Mouse (Mus musculus): ENCODE data around the gene Epop.
A peak's percentile ranks its signal among the peaks of the same experiment; 100 is the strongest.

Epop gene

DNA sequence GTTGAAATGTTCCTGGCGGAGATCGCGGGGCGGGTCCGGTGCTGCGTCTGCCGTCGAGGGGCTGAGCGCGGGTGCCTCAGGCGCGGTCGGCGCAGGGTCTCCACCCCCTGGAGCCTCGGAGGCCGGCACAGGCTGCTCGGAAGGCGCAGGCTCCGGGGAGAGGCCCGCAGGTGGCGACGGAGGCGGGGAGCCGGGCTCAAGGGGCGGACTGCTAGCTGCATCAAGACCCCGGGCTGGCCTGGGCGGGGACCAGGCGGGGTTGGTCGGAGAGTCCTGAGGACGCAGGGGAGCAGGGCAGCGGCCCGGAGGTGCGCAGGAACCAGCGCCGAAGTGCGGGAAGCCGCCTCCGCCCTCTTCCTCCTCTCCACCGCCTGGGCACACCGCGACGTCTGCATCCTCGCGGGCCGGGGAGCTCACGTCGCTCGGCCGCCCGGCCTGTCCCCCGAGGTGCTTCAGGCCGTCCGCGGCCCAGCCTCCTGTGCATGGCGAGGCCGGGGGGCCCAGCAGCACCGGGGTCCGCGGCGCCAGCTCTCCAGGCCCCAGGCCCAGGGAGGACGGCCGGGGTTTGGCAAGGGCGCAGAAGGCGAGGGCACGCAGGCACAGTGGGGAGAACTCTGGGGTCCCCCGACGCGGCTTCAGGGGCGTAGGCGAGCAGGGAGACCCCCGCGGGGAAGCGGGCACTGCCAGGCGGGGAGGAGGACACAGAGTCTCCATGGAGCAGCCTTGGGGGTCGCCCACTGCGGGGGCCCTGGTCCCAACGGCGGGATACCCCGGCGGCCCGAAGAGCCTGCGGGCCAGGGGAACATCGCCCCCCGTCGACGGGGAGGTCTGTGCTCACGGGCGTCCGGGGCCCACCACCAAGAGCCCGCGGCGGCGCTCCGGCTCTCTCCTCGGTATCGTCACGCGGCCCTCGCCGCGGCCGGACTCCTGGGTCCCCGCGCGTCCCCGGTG, 659 bp downstream of the Epop start:
- DNase-seq (ENCODE audit: low spot score in 2 of 2) = no peak

DNA sequence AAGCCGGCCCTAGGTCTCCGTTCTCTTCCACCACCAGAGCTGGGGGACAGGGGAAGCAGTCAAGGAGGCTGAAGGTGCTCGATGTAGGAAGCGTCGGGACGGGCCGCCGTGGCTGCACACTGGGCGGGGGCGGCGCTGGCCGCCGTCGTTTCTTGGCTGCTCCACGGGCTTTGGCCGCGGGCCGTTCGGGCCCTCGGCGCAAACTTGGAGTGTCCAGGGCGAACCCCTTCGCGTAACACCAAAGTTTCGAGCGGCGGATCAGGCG, 1.3 kb downstream of the Epop start:
- peak in 1 of 2 experiments; percentile 31 for DNase-seq (ENCODE audit: low spot score in 2 of 2)

DNA sequence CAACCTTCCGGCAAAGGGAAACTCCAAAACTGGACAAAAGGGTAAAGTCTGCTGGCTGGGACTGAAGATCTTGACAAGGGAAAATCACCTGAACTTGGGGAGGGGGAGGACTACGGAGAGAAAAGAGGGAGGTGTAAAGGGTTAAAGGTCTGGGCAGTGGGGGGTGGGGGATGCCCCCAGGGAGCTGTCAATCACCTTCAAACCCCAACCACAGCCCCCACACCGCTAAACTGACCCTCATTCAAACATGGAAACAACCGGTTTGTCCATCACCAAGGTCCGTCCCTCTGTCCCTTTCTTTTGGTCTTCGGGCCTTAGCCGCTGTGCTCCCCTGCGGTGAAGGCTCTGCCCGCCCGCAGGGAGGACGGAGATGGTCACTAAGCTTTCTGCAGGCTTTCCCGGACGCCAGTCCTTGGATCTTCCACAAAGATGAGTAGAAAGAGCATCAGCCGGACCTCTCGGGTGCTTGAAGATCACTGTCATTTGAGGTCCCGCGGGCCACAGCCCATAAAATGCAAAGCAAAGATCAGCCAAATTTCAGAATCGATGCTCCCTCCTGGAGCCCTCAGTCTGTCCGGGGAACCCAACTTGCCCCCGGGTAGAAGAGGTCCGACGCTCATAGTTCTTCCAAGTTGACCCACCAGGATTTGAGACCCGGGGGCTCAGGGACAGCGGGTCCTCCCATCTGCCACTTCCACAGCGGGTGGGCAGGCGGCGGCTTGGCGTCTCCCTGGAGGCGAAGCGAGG, 1.8 kb downstream of the Epop start:
- DNase-seq (ENCODE audit: low spot score in 2 of 2) = no peak

DNA sequence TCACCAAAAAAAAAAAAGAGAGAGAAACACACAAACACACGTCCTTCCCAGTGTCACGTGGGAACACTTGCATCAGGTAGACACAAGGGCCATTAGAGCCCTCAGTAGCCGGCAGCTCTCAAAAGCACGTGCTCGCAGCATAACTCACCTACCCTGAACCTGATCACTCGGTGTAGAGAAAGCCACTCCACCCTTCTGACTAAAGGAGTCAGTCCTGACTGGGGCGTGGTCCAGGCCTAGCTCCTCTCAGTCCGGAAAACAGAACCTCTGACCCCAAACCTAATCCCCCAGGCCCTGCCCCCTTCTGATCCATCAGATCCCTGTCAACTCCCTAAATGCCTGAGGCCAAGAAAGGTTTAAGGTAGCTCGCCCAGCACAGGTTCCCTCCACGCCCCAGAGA, 2.7 kb downstream of the Epop start:
- DNase-seq (ENCODE audit: low spot score in 2 of 2) = no peak

DNA sequence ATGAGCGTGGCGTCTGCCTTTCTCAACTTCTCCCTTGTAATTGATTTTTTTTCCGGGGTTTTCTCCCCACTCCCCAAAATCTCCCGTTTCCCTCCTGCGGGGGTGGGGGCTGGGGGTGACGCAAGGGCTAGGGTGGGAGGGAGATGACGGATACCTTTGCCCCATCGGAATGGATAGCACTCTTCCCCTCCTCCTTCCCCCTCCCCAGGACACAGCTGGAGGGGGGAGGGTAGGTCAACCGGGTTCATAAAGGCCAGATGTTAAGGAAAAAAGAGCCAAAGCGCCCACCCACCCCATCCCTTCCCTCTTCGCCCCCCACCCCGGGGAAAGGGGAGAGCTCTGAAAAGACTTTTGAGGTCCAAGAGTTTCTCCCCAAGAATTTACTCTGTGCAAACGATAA, 3.1 kb downstream of the Epop start:
- no peak for DNase-seq (ENCODE audit: low spot score in 2 of 2)

DNA sequence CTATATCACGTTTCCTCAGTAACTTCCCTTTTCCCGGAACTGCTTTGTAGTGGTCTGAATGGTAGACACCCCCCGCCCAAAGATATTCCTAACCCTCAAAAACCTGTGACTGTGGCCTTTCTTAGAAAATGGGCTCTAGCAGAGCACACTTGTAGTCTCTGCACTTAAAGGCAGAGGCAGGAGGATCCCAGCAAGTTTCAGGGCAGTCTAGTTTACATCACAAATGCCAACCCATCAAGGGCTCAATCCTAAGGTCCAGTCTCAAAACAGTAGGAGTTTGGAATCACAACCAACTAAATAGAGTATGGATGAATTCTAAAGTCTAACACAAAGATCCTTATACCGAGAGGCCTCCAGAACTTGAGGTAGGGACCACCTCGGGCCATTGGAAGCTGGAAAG, 4.0 kb downstream of the Epop start:
- DNase-seq (ENCODE audit: low spot score in 2 of 2) = no peak

DNA sequence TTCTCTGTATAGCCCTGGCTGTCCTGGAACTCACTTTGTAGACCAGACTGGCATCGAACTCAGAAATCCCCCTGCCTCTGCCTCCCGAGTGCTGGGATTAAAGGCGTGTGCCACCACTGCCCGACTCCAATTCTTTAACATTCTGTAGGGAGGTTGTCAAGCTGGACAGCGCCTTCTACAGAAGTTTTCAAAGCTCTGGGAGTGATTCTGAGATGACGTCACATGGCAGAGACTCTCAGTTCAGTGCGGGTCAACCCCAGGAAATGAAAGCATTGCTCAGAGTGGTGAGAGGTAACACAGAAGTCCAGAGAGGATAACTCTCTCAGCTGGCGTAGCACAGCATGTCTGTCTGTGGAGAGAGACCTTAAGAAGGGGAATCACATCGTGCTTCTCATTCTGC, 6.3 kb downstream of the Epop start:
- no peak for DNase-seq (ENCODE audit: low spot score in 2 of 2)

DNA sequence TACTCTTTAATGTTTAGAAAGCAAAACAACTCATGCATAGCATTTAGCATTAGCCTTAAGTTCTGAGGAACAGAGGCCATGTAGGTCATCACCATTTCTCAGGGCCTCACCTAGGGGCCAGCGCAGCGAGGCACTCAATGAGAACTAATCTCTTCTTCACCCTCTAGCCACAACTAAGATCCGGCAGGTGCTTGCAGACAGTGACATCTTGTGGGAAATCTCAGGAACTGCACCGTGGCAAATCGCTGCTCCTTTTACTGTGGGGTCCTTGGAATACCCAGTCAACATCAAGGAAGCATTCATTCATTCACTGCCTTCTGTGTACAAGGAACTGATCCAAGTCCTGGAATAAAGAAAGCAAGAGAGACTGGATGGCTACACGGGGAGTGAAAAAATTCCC, 7.1 kb downstream of the Epop start:
- peak; percentile 42 to 69 for DNase-seq (ENCODE audit: low spot score in 2 of 2)

DNA sequence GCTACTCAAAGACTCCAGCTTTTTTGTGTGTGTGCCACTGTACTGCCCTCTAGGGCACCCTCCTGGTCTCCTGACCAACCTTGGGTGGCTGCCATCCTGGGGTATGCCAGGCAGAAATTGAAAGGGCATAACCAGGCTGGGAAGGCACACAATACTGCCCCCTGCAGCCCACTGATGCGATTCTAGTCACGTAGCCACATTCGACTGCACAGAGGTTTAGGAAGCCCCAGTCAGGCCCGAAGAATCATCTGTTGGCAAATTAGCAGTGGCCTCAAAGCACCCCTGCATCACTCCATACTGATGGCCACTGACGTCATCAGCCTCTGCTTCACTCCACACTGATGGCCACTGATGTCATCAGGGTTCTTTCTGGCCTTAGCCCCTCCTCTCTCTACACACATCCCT, 10.1 kb downstream of the Epop start:
- DNase-seq (ENCODE audit: low spot score in 2 of 2) = peak; percentile 30 to 69

DNA sequence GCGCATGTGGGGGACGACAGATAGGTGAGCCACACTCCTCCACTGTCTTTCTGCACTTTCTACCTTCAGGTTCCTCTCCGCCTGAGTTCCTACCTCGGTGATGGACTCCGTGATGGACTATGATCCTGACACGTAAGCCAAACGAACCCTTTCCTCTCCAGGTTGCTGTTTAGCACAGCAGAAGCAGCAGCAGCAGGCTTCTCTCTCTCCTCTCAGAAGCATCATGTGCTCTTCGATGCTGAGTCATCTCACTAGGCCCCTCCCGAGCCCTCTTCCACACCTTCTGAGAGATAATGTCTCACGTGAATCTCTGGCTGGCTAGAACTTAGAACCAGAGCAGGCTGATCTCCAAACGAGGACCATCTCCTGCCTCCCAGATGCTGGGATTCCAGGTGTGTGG, 11.1 kb downstream of the Epop start:
- DNase-seq (ENCODE audit: low spot score in 2 of 2) = no peak

DNA sequence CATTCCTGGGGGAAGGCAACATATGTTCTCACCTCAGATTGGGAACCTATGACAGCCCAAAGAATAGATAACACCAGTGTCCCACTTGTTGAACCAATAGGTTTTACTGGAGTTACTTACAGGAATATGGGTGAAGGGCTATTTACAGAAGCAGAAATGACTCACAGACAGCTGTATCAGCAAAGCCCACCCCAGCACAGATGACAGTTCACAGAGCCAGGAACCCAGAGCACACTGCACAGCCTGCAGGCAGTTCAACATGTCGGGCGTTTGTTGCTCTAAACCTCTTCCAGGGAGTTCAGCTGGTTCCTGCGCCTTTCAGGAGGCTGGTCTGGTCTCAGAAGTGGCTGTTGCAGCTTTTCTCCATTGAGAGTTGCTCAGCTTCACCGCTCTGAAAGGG, 14.2 kb downstream of the Epop start:
- no peak for DNase-seq (ENCODE audit: low spot score in 2 of 2)

DNA sequence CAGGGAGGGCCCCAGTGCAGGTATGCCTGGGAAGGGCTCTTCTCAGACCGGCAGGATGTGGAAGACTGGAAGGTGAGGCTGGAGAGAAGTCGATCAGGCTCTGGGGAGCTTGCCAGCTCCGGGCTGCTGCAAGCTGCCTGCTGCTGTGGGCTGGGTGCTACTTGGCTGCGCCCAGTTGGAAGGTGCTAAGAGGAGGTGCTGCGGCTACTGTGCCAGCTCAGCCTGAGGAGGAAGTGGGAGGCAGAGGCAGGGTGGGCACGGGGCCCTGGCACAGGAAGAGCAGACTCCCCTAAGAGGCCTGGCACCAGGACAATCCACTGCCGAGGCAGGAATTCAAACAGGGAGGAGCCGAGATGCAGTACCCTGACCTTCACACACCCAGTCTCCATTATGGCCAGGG, 18.4 kb downstream of the Epop start:
- DNase-seq (ENCODE audit: low spot score in 2 of 2) = no peak

DNA sequence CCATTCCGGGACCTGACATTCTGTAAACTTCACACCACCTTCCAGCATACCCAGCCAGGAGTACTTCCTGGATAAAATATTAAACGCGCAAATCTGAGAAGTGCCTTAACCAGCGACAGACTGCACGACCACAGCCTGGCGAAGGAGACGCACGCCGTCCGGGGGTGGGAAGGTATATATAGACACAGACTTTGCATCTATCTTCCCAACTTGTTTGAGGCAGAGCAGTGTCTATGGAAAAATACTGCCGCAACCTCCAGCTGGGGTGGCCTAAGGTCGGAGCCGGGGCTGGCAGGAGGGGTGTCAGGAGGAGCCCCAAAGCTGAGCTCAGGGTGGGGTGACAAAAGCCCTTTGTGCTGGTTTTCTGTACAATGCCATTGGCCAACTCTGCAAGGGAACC, 19.8 kb downstream of the Epop start:
- DNase-seq (ENCODE audit: low spot score in 2 of 2) = no peak

DNA sequence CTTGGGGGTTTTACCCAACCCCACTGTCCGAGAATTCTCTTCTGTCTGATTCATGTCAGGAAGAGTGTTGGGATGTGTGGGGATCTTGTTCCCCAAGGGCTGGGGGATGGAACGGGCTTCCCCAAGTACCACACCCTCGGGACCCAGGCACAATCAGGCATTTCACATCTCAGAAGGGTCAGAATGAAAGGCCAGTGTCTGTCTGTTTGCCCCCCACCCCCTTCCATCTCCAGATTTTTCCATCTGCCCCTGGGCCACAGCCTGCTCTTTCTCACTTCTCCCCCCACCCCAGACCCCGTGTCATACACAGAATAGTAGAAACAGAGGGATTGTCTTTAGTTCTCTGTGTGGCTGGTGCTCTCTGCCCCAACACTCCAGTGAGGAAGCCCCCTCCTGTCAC, 20.6 kb downstream of the Epop start:
- DNase-seq (ENCODE audit: low spot score in 2 of 2) = no peak

DNA sequence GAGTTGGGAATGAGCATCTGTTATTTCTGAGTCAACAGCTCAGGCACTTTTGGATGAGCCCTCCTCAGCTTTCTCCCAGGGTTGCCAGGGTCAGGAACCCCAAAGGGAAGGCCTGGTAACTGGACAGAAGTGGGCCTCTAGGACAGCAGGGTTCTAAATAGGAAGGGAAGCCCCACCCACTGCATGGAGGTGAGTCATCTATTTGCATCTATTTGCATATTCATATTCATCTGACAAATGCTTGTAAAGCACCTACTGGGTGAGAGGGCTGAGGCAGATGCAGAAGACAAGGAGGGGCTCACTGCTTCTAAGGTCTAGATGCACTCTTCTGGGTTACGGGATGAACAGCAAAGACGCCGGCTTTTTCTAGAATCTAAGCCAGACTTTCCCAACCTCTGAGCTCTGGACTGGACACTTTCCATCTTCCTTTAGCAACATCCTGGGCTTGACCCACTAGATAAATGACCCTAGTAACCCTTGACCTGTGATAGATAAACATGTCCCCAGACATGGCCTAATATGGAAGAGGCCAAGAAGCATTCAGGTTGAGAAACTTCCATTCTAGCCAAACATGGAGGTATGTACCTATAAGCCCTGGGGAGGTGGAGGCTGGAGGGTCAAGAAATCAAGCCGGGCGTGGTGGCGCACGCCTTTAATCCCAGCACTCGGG, 22.3 kb downstream of the Epop start:
- DNase-seq (ENCODE audit: low spot score in 2 of 2) = no peak

DNA sequence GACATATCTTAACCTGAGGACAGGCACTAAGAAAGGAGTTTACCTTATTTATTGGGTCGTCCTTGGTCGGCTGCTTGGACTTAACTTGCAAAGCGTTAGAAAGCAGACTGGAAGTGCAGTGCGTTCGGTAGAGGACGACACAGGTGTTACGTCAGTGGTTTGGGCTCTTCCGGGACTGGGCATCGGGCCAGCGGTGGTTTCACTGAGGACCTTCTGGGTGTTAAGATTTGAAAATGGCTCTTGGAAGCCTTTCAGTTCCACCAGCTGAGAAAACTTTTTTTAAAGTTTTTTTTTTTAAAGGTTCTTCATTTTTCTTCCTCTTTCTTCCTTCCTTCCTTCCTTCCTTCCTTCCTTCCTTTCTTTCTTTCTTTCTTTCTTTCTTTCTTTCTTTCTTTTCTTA, 25.6 kb downstream of the Epop start:
- no peak for DNase-seq (ENCODE audit: low spot score in 2 of 2)

DNA sequence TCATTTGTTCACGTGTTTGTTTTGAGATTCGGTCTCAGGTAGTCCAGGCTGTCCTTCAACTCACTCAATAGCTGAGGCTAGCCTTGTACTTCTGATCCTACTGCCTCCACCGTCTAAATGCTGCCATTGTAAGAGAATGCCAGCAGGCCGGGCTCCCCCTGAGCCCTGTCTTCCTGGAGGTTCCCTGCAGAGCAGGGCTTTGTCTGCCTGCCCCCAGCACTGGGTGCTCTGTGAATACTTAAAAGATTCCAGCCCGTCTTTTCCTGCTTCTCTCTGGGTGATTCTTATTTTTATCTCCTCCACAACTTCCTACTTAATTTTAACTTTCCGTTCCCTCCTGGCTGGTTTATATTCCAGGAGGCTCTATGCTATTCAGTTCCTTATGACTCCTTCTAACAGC, 27.3 kb downstream of the Epop start:
- no peak for DNase-seq (ENCODE audit: low spot score in 2 of 2)

DNA sequence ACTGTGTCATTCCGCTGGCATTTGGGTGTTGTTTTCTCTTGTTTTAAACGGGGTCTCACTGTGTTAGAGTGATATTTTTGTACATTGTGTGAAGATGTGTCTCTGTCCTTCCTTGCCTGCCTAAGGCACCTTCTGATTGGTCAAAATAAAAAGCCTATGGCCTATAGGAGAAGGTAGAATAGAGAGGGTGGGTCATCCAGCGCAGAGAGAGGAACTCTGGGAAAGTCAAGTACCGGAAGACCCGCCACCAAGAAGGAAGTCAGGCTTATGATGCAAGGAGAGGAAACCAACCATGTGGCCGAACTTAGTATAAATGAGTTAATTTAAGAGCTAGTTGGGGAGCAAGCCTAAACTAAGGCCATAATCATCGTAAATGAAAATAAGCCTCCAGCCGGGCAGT, 30.4 kb downstream of the Epop start:
- DNase-seq (ENCODE audit: low spot score in 2 of 2) = no peak

DNA sequence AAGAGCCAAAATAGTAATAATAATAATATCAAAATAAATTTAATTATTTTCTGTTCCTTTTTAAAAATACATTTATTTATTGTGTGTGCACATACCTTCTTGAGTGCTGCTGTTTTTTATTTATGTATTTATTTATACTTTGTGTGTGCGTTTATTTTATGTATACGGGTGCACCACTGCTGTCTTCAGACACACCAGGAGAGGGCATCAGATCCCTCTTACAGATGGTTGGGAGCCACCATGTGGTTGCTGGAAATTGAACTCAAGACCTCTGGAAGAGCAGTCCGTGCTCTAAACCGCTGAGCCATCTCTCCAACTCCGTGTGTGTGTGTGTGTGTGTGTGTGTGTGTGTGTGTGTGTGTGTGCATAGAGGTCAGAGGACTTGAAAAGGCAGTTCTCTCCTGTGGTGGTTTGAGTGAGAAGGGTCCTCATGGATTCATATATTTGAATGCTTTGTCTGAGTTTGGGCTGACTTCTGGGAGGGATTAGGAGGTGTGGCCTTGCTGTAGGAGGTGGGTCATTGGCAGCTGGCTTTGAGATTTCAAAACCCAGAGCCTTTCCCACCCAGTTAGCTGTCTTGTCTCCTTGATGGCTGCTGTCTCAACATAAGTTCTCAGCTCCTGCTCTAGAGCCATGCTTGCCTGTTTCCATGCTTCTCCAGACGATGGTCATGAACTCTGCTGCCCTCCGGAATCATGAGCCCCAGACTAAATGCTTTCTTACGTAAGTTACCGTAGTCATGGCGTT, 31.4 kb downstream of the Epop start:
- no peak for DNase-seq (ENCODE audit: low spot score in 2 of 2)

DNA sequence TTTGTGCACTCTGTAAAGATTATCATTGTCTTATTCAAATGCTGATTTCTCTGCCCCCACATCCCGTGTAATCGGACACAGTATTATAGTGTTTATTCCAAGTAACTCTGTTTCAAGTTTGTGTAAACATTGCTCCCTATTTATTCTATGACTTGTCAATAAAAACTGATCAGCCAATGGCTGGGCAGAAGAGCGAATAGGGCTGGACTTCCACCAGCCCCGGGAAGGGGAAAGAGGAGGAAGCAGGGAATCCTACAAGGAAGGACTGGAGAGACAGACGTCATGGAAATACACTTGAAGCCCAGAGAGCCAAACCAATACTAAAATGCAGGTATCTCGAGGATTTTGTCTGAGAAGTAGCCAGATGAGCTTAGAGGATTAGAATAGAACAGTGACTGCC, 35.4 kb downstream of the Epop start:
- no peak for DNase-seq (ENCODE audit: low spot score in 2 of 2)

DNA sequence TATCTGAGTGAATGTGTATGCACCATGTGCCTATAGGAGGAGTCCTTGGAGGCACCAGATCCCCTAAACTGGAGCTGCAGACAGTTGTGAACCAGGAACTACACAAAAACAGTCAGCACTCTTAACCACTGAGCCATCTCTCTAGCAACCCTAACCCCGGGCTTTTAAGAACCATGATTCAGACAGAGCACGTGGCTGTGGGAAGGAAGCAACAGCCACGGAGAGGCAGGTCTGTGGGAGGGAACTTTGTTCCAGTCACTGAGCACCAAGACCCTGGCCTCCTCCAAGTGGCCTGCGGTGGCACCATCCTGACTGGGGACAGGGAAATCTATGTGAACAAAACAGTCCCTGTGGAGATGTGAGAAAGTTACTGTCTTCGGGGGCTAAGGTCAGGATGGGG, 37.6 kb downstream of the Epop start:
- no peak for DNase-seq (ENCODE audit: low spot score in 2 of 2)
